Mouse (Mus musculus): ENCODE measurements at regions not wholly inside any gene's neighbourhood (a gene's known extent, or its start where the extent isn't known, plus 50 kb on each side); places are given as distances from the start of the nearest gene placed in this dataset.

DNA sequence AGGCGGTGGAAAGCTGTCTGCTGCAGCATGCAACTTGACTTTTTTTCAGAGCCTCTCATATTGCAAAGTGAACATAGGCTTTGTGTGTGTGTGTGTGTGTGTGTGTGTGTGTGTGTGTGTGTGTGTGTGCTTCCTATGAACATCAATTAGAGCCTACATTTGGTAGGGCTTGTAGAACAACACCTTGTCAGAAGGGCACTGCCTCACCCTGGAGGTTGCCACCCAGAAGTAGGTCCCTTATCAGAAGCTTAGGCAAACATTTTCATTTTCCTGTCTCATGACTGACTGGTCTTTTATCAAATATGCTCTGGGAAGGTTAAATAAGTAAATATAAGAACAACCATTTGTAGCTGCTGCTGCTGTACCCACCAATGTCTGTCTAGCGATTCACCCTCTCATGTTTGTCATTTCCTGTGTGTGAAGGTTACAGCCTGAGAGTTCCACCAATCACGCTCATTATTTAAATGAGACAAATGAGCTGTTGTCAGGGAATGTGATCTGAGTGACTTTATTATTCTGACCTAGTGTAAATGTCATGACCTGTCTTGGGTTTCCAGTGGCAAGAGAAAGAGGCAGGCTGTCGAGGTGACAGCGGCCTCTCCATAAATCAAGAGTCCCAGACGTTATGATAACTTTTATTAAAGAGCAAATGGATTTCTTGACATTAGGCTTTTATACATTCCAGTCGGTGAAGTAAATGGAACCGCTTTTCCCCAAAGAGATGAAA lies 310.1 kb downstream of the Irx1 start:
- TF ChIP-seq ZNF384 (IDR thresholded peaks at IDR 0.05; ENCODE audit: low read depth, low read length) (no peak), UBTF (IDR thresholded peaks at IDR 0.05; ENCODE audit: low read depth, low read length) (no peak), MEF2A (IDR thresholded peaks at IDR 0.05; ENCODE audit: borderline replicate concordance, low read depth, low read length) (no peak), ZKSCAN1 (IDR thresholded peaks at IDR 0.05; ENCODE audit: borderline replicate concordance, low read depth, low read length) (no peak), EP300 (IDR thresholded peaks at IDR 0.05; ENCODE audit: low read length) (no peak)

Measured in CH12.LX (cell line).